Mouse (Mus musculus) MEL (cell line): Measurements from ENCODE around the gene Cyyr1. TPM values are rescaled to one million over a fixed set of nuclear protein-coding genes. Genes with fewer than 3 reads are reported as not detected.

Source experiments
- DNase-seq: peaks from one replicate; pipeline ENCODE4 v3.0.0; 2011; ENCODE audit warnings: low read depth, low spot score
- H3K27ac ChIP-seq: 2 replicates; pipeline ENCODE4 v1.5.1; 2012; ENCODE audit warnings: low read depth, mild to moderate bottlenecking, control low read depth, low read length, moderate library complexity; ENCODE audit not compliant: control insufficient read depth
- H3K27me3 ChIP-seq, 2 experiments: fragments of 150-350 bp in 1 of 2; sonication (generic) in 1 of 2; 2 replicates each; pipeline ENCODE4 v1.6.1; 2012; ENCODE audit warnings: low read length in 2 of 2, mild to moderate bottlenecking in 2 of 2, improper control_type of control experiment in 1 of 2, moderate library complexity in 1 of 2; ENCODE audit not compliant: insufficient read depth in 2 of 2, control insufficient read depth in 1 of 2
- H3K36me3 ChIP-seq, 2 experiments: 2 replicates each; pipeline ENCODE4 v1.6.1; 2012 to 2014; ENCODE audit warnings: low read length in 2 of 2, improper control_type of control experiment in 1 of 2, inconsistent platforms in 1 of 2, mild to moderate bottlenecking in 1 of 2; ENCODE audit not compliant: insufficient read depth in 2 of 2, control insufficient read depth in 1 of 2
- H3K4me1 ChIP-seq, 2 experiments: fragments of 150-350 bp in 1 of 2; sonication (generic) in 1 of 2; 2 replicates each; pipeline ENCODE4 v1.6.1; 2012; ENCODE audit warnings: low read length in 2 of 2, improper control_type of control experiment in 1 of 2, mild to moderate bottlenecking in 1 of 2; ENCODE audit not compliant: insufficient read depth in 2 of 2, control insufficient read depth in 1 of 2
- H3K4me3 ChIP-seq, 2 experiments: fragments of 150-350 bp in 1 of 2; sonication (generic) in 1 of 2; 2 replicates each; pipeline ENCODE4 v1.5.1; 2012; ENCODE audit warnings: low read depth in 2 of 2, low read length in 2 of 2, mild to moderate bottlenecking in 2 of 2, moderate library complexity in 2 of 2, control low read depth in 1 of 2, improper control_type of control experiment in 1 of 2; ENCODE audit not compliant: control insufficient read depth in 1 of 2, insufficient read depth in 1 of 2
- H3K79me2 ChIP-seq: 2 replicates; pipeline ENCODE4 v1.6.1; 2012; ENCODE audit warnings: mild to moderate bottlenecking, low read length, moderate library complexity; ENCODE audit not compliant: control insufficient read depth, poor library complexity, insufficient read depth
- H3K9ac ChIP-seq: 2 replicates; pipeline ENCODE4 v1.6.1; 2012; ENCODE audit warnings: low read depth, mild to moderate bottlenecking, control low read depth, low read length, moderate library complexity; ENCODE audit not compliant: control insufficient read depth, poor library complexity, severe bottlenecking
- H3K9me3 ChIP-seq: fragments of 150-350 bp; sonication (generic); replicated peaks from 2 replicates; pipeline ENCODE4 v1.6.1; 2012; ENCODE audit warnings: mild to moderate bottlenecking, low read length, improper control_type of control experiment, moderate library complexity; ENCODE audit not compliant: insufficient read depth
- CHD1 ChIP-seq: IDR thresholded peaks from 2 replicates; pipeline ENCODE4 v1.6.1; 2012; ENCODE audit warnings: low read depth, mild to moderate bottlenecking, inconsistent platforms, low read length, improper control_type of control experiment
- CTCF ChIP-seq, 3 experiments: IDR thresholded peaks in 2 of 3; conservative IDR thresholded peaks in 1 of 3; 2 replicates each; pipeline ENCODE4 v1.5.1; 2011 to 2012; ENCODE audit warnings: low read length in 3 of 3, low read depth in 2 of 3, mild to moderate bottlenecking in 2 of 3, improper control_type of control experiment in 1 of 3, inconsistent platforms in 1 of 3, mixed read lengths in 1 of 3, moderate library complexity in 1 of 3; ENCODE audit not compliant: control insufficient read depth in 1 of 3, insufficient read depth in 1 of 3, poor library complexity in 1 of 3, severe bottlenecking in 1 of 3
- ELF1 ChIP-seq: IDR thresholded peaks from 2 replicates; pipeline ENCODE4 v1.6.1; 2014; ENCODE audit warnings: low read depth, mild to moderate bottlenecking, inconsistent platforms, low read length, improper control_type of control experiment, moderate library complexity
- KAT2A ChIP-seq: conservative IDR thresholded peaks from 2 replicates; pipeline ENCODE4 v1.6.1; 2012; ENCODE audit warnings: low read depth, low read length, improper control_type of control experiment, inconsistent platforms
- MXI1 ChIP-seq: IDR thresholded peaks from 2 replicates; pipeline ENCODE4 v1.6.1; 2011; ENCODE audit warnings: mild to moderate bottlenecking, low read depth, low read length, improper control_type of control experiment
- MYB ChIP-seq: IDR thresholded peaks from 2 replicates; pipeline ENCODE4 v1.6.1; 2011; ENCODE audit warnings: mild to moderate bottlenecking, low read depth, low read length, improper control_type of control experiment
- POLR2A ChIP-seq, 2 experiments: IDR thresholded peaks; 2 replicates each; pipeline ENCODE4 v1.6.1; 2011 to 2012; ENCODE audit warnings: low read length in 2 of 2, mild to moderate bottlenecking in 2 of 2, control low read depth in 1 of 2, improper control_type of control experiment in 1 of 2, low read depth in 1 of 2, moderate library complexity in 1 of 2; ENCODE audit not compliant: control insufficient read depth in 1 of 2, insufficient read depth in 1 of 2, poor library complexity in 1 of 2
- POLR2AphosphoS5 ChIP-seq: IDR thresholded peaks from 2 replicates; pipeline ENCODE4 v1.6.1; 2012; ENCODE audit warnings: low read depth, borderline replicate concordance, mild to moderate bottlenecking, inconsistent platforms, low read length, moderate library complexity, mixed read lengths
- SMC3 ChIP-seq: IDR thresholded peaks from 2 replicates; pipeline ENCODE4 v1.6.1; 2011; ENCODE audit warnings: low read depth, low read length, improper control_type of control experiment
- TCF12 ChIP-seq: IDR thresholded peaks from 2 replicates; pipeline ENCODE4 v1.6.1; 2014; ENCODE audit warnings: low read depth, mild to moderate bottlenecking, inconsistent platforms, low read length, improper control_type of control experiment, moderate library complexity
- UBTF ChIP-seq: IDR thresholded peaks from 2 replicates; pipeline ENCODE4 v1.6.1; 2012; ENCODE audit warnings: low read depth, mild to moderate bottlenecking, inconsistent platforms, low read length, improper control_type of control experiment, moderate library complexity, borderline replicate concordance; ENCODE audit not compliant: insufficient read depth
- USF2 ChIP-seq, 2 experiments: IDR thresholded peaks; 2 replicates each; pipeline ENCODE4 v1.6.1; 2011 to 2012; ENCODE audit warnings: improper control_type of control experiment in 2 of 2, low read length in 2 of 2, borderline replicate concordance in 1 of 2, inconsistent platforms in 1 of 2, low read depth in 1 of 2, mild to moderate bottlenecking in 1 of 2; ENCODE audit not compliant: insufficient read depth in 1 of 2
- ZMIZ1 ChIP-seq: IDR thresholded peaks from 2 replicates; pipeline ENCODE4 v1.6.1; 2012; ENCODE audit warnings: low read depth, mild to moderate bottlenecking, inconsistent platforms, low read length, improper control_type of control experiment, moderate library complexity
- ZNF384 ChIP-seq: IDR thresholded peaks from 2 replicates; pipeline ENCODE4 v1.6.1; 2012; ENCODE audit warnings: low read depth, mild to moderate bottlenecking, inconsistent platforms, low read length, improper control_type of control experiment
- polyA plus RNA-seq, 2 experiments: library from polyadenylated mRNA; stranded (reverse) in 1 of 2; unstranded in 1 of 2; fragments of >175 nt in 1 of 2; fragments of >200 nt in 1 of 2; gene quantifications; 2 replicates each; pipeline versions ENCODE4 v1.2.1 to v1.2.4; 2012; ENCODE audit warnings: low replicate concordance in 2 of 2, low read depth in 1 of 2; ENCODE audit not compliant: insufficient read length in 2 of 2, insufficient read depth in 1 of 2, missing spikeins in 1 of 2
- total RNA-seq: library from RNA; depleted of rRNA; stranded (reverse); fragments of 300-350 nt; gene quantifications from 2 replicates; pipeline ENCODE4 v1.2.3, GENCODE M21; 2012; rRNA removed

Cyyr1 gene
- total and polyA plus RNA-seq, 3 experiments: not detected

DNA sequence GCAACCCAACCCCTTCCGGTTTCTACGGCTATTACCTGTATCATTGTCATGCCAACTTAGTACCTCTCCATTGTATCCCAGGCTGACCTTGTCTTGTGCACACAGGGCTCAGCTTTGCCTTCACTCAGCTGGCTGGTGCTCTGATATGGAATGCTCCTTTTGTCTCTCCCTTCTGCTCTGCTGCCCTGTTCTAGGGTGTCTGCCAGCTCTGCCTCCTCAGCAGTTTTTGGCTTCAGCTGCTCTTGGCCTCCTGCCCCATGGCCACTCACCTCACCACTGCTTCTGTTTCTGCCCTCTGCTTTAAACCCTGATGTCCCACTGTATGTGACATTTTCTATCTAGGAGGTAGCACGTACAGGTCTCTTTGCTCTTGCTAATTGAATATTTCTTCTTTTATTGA is 137.8 kb downstream of the Cyyr1 start (continued):
- TF ChIP-seq CHD1: no peak

DNA sequence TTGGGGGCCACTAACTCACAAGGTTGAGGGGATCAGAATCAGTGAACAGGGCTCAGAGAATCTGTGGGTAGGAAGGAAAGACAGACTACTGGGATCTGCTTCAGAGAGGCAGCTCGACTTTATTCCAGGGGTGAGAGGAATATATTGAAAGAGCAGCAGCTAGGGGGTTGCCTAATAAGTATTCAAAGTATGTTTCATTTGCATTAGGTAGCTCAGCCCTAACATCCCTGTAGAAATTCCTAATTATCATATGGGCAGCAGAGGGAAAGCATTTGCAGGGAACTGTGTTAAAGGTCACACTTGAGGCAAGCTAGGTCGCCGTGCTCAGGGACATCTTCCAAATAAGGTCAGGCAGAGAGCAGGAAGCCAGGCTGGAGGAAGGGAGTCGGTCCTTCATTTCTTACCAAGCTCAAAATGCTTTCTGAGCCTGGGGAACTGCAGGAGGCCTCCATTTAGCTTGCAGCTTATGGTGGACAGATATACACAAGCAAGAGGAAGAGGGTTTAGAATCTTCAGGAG is 159.7 kb downstream of the Cyyr1 start:
- H3K9ac ChIP-seq: no peak overlapping the region
- no peak for TF ChIP-seq UBTF
- TF ChIP-seq POLR2AphosphoS5: no peak
- H3K4me1 ChIP-seq: no peaks in the 10 kb centered on the region
- H3K36me3 ChIP-seq: no peaks in the 10 kb centered on the region
- DNase-seq: no peak
- H3K27ac ChIP-seq: no peak overlapping the region
- H3K79me2 ChIP-seq: no peaks in the 10 kb centered on the region
- no peaks in the 10 kb centered on the region for H3K9me3 ChIP-seq
- no peak overlapping the region for H3K4me3 ChIP-seq
- no peaks in the 10 kb centered on the region for H3K27me3 ChIP-seq

DNA sequence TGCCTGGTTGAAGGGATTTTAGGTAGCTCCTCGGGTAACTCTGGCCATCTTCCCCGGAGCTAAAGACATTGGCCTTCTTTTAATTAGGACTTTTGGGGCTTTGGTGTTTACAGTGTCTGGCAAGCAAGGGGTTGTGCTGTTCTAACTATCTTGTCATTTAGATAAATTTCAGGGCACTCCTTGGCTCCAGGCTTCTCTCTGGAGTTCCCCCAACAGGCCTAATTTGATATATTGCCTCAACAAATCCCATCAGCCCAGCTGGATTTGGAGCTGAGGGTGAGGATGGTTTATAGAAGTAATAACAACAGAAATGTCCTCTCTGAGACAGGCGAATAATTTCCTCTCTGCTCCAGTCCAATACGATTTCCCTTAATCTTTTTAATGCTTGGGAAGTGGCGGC is 166.4 kb downstream of the Cyyr1 start:
- Histone ChIP-seq H3K36me3 (no peaks in the 10 kb centered on the region), H3K9me3 (no peaks in the 10 kb centered on the region), H3K27ac (no peak overlapping the region), H3K27me3 (no peaks in the 10 kb centered on the region), H3K4me3 (no peak overlapping the region), H3K79me2 (no peaks in the 10 kb centered on the region), H3K4me1 (no peaks in the 10 kb centered on the region), H3K9ac (no peak overlapping the region)
- DNase-seq: no peak
- no peak for TF ChIP-seq TCF12
- TF ChIP-seq ELF1: no peak
- no peak for TF ChIP-seq MXI1
- no peak for TF ChIP-seq KAT2A
- TF ChIP-seq ZNF384: no peak
- no peak for TF ChIP-seq USF2 (IDR thresholded peaks at IDR 0.05; ENCODE audit: borderline replicate concordance in 1 of 2, insufficient read depth in 1 of 2, low read depth in 1 of 2, low read length in 2 of 2)
- TF ChIP-seq SMC3: no peak
- TF ChIP-seq MYB: no peak
- TF ChIP-seq CTCF (IDR thresholded peaks at IDR 0.05 in 2 of 3, conservative IDR thresholded peaks at IDR 0.05 in 1 of 3; ENCODE audit: control insufficient read depth in 1 of 3, insufficient read depth in 1 of 3, low read depth in 2 of 3, low read length in 3 of 3, poor library complexity in 1 of 3, severe bottlenecking in 1 of 3): no peak
- no peak for TF ChIP-seq ZMIZ1
- TF ChIP-seq POLR2A (IDR thresholded peaks at IDR 0.05; ENCODE audit: control insufficient read depth in 1 of 2, insufficient read depth in 1 of 2, low read depth in 1 of 2, low read length in 2 of 2, poor library complexity in 1 of 2): no peak

Other genes with a start within 250 kb of the Cyyr1 start
- not detected in 2 replicates for gene Adamts1, start 249.7 kb upstream of the Cyyr1 start, total RNA-seq
- gene Adamts1, start 249.7 kb upstream of the Cyyr1 start, polyA plus RNA-seq: not detected